Mouse (Mus musculus): Measurements from ENCODE around the gene Trim41. TPM values are rescaled to one million over a fixed set of nuclear protein-coding genes. Genes with fewer than 3 reads are reported as not detected.
"Not testable (repeated sequence)": the region's sequence is repeated elsewhere in the genome, so short reads cannot be mapped to it uniquely, and the experiment has no call there.

Gene Trim41
- polyA plus RNA-seq, 1 experiment from 2014 or later, result 4.5 TPM

DNA sequence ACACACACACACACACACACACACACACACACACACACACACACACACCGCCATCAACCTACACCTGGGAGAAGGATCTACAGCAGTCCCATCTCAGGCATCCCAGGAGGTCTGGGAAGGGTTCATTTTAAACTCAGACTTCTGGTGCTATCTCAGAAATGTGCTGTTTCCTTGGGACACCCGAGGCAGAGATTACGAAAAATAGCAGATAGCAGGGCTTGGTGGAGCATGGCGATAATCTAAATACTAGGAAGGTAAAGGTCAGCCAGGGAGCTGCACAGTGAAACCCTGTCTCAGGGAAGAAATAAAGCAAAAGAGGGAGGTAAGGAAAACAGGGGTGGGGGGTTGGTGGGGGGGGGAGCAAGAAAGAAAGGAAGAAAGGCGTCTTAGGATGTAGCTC is 19.9 kb downstream of the Trim41 start:
- H3K9ac ChIP-seq (ENCODE audit: low read length), result no peak overlapping the region
- no peak overlapping the region for H3K27ac ChIP-seq (ENCODE audit: low read depth, low read length)
- WGBS, result 88% methylated on average over 5 of the region's 5 CpGs
- no peak overlapping the region for H3K4me2 ChIP-seq (ENCODE audit: low read depth, low read length, severe bottlenecking)
- no peaks in the 10 kb centered on the region for H3K9me3 ChIP-seq (ENCODE audit: control insufficient read depth, low read length)
- ATAC-seq (replicated peaks; ENCODE audit: low FRiP score) (no peak), DNase-seq (ENCODE audit: low spot score) (no peak)
- no peak overlapping the region for H3K4me3 ChIP-seq (ENCODE audit: low read depth, low read length)
- H3K36me3 ChIP-seq (ENCODE audit: control insufficient read depth, insufficient read depth, low read length), result peaks cover 7% of the 10 kb centered on the region; the same call in 1 of the 2 replicates
- peaks cover 7% of the 10 kb centered on the region for H3K4me1 ChIP-seq (replicated peaks; ENCODE audit: control insufficient read depth, insufficient read depth, low read length)
- H3K27me3 ChIP-seq (ENCODE audit: control insufficient read depth, insufficient read depth, low read length), result no peaks in the 10 kb centered on the region

GRCm38 (mm10) chr11:48796290-48796689 is 20.9 kb downstream of the Trim41 start:
- 81% methylated on average over 4 of the region's 4 CpGs for WGBS
- Histone ChIP-seq H3K27ac (ENCODE audit: low read depth, low read length) (no peak overlapping the region), H3K4me2 (ENCODE audit: low read depth, low read length, severe bottlenecking) (no peak overlapping the region), H3K27me3 (ENCODE audit: control insufficient read depth, insufficient read depth, low read length) (no peaks in the 10 kb centered on the region), H3K9me3 (ENCODE audit: control insufficient read depth, low read length) (no peaks in the 10 kb centered on the region), H3K9ac (ENCODE audit: low read length) (no peak overlapping the region), H3K4me1 (replicated peaks; ENCODE audit: control insufficient read depth, insufficient read depth, low read length) (no peaks in the 10 kb centered on the region; the same call in 1 of the 2 replicates), H3K4me3 (ENCODE audit: low read depth, low read length) (no peak overlapping the region), H3K36me3 (ENCODE audit: control insufficient read depth, insufficient read depth, low read length) (no peaks in the 10 kb centered on the region; the same call in 1 of the 2 replicates)
- DNase-seq (ENCODE audit: low spot score), result no peak
- ATAC-seq (replicated peaks; ENCODE audit: low FRiP score), result no peak

GRCm38 (mm10) chr11:48795221-48795620 is 21.9 kb downstream of the Trim41 start:
- 92% methylated on average over 7 of the region's 7 CpGs for WGBS
- Histone ChIP-seq H3K4me2 (ENCODE audit: low read depth, low read length, severe bottlenecking) (no peak overlapping the region), H3K27ac (ENCODE audit: low read depth, low read length) (no peak overlapping the region)

GRCm38 (mm10) chr11:48793184-48793583 is 24.0 kb downstream of the Trim41 start:
- Histone ChIP-seq H3K27me3 (ENCODE audit: control insufficient read depth, insufficient read depth, low read length) (no peaks in the 10 kb centered on the region), H3K27ac (ENCODE audit: low read depth, low read length) (no peak overlapping the region), H3K9me3 (ENCODE audit: control insufficient read depth, low read length) (no peaks in the 10 kb centered on the region), H3K4me3 (ENCODE audit: low read depth, low read length) (no peak overlapping the region), H3K4me1 (replicated peaks; ENCODE audit: control insufficient read depth, insufficient read depth, low read length) (no peaks in the 10 kb centered on the region), H3K4me2 (ENCODE audit: low read depth, low read length, severe bottlenecking) (no peak overlapping the region), H3K36me3 (ENCODE audit: control insufficient read depth, insufficient read depth, low read length) (no peaks in the 10 kb centered on the region), H3K9ac (ENCODE audit: low read length) (no peak overlapping the region)
- DNase-seq (ENCODE audit: low spot score), result no peak
- WGBS, result 99% methylated on average over 3 of the region's 3 CpGs
- no peak for ATAC-seq (replicated peaks; ENCODE audit: low FRiP score)

More at GRCm38 (mm10) chr11:48795221-48795620, 21.9 kb downstream of the Trim41 start:
- Histone ChIP-seq H3K27me3 (ENCODE audit: control insufficient read depth, insufficient read depth, low read length) (no peaks in the 10 kb centered on the region), H3K9ac (ENCODE audit: low read length) (no peak overlapping the region), H3K9me3 (ENCODE audit: control insufficient read depth, low read length) (no peaks in the 10 kb centered on the region), H3K4me1 (replicated peaks; ENCODE audit: control insufficient read depth, insufficient read depth, low read length) (no peaks in the 10 kb centered on the region), H3K36me3 (ENCODE audit: control insufficient read depth, insufficient read depth, low read length) (no peaks in the 10 kb centered on the region), H3K4me3 (ENCODE audit: low read depth, low read length) (no peak overlapping the region)
- DNase-seq (ENCODE audit: low spot score) (no peak), ATAC-seq (replicated peaks; ENCODE audit: low FRiP score) (no peak)

- ATAC-seq (replicated peaks; ENCODE audit: low FRiP score); H3K27me3 ChIP-seq (ENCODE audit: control insufficient read depth, insufficient read depth, low read length); DNase-seq (ENCODE audit: low spot score); H3K27ac ChIP-seq (ENCODE audit: low read depth, low read length); H3K4me2 ChIP-seq (ENCODE audit: low read depth, low read length, severe bottlenecking); H3K9ac ChIP-seq (ENCODE audit: low read length); H3K9me3 ChIP-seq (ENCODE audit: control insufficient read depth, low read length); H3K4me3 ChIP-seq (ENCODE audit: low read depth, low read length); H3K36me3 ChIP-seq (ENCODE audit: control insufficient read depth, insufficient read depth, low read length); H3K4me1 ChIP-seq (replicated peaks; ENCODE audit: control insufficient read depth, insufficient read depth, low read length): not testable (repeated sequence)
- 91% methylated on average over 9 of the region's 9 CpGs for WGBS
These were observed 25.3 kb downstream of the Trim41 start for GRCm38 (mm10) chr11:48791894-48792293.

DNA sequence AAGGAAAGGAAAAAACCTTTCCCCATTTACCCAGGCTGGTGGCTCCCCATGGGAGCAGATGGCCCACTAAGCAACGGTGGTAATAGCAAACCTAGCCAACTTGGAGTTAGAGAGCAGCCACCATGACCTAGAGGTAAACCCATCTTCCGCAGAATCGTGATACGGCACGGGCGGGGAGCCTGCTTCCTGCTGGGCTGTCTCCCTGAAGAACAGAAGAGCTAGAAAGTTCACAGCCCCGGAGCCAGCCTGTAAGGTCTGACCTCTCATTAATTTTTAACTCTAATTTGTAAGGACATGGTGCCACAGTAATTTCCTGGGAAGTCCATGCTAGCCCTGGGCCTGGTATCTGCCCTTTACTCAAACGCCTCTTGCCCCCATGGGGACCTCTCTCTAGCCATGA is 26.2 kb downstream of the Trim41 start:
- 72% methylated on average over 8 of the region's 8 CpGs for WGBS
- no peak for ATAC-seq (replicated peaks; ENCODE audit: low FRiP score)

DNA sequence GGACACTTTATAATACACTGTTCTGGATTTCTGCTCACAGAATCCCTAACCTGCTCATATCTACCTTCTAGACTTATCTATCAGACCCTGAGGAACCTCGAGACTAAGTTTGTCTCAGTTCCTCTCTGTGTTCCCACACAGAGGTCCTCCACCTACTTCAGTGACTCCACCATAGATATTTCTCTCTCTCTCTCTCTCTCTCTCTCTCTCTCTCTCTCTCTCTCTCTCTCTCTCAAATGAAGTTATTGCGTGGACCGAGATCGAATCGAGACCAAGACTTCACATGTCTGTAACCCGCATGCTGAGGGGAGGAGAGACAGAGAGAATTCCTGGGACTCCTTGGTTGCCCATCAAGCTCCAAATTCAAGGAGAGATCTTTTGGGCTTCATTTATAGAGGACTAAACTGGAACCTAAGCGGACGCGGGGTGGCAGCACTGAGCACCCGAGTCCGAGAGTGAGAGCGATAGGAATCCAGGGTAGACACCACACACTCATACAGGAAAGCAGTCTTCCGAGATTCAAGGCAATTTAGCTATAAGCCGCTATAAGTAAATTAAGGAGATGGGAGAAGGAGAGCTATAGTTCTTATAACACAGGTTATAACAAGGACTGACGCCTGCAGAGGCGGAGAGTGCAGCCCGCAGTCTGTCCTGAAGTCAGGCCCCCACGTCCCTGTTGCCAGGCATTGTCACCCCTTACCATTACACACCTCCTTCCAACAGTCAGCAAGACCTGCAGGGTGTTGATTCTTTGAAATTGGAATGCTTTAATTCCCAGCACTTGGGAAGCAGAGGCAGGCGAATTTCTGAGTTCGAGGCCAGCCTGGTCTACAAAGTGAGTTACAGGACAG is 27.0 kb downstream of the Trim41 start:
- H3K9ac ChIP-seq (ENCODE audit: low read length), result no peak overlapping the region
- peak overlapping the region; percentile 46; the same call in 1 of the 2 replicates for H3K4me2 ChIP-seq (ENCODE audit: low read depth, low read length, severe bottlenecking)
- ATAC-seq (replicated peaks; ENCODE audit: low FRiP score) (peak; percentile 71), DNase-seq (ENCODE audit: low spot score) (peak; percentile 86)
- peak overlapping the region; percentile 10; the same call in 1 of the 2 replicates for H3K4me3 ChIP-seq (ENCODE audit: low read depth, low read length)
- H3K36me3 ChIP-seq (ENCODE audit: control insufficient read depth, insufficient read depth, low read length), result no peaks in the 10 kb centered on the region
- H3K4me1 ChIP-seq (replicated peaks; ENCODE audit: control insufficient read depth, insufficient read depth, low read length), result no peaks in the 10 kb centered on the region
- no peaks in the 10 kb centered on the region for H3K27me3 ChIP-seq (ENCODE audit: control insufficient read depth, insufficient read depth, low read length)
- H3K27ac ChIP-seq (ENCODE audit: low read depth, low read length), result no peak overlapping the region
- no peaks in the 10 kb centered on the region for H3K9me3 ChIP-seq (ENCODE audit: control insufficient read depth, low read length)
- 16% methylated on average over 20 of the region's 20 CpGs for WGBS

More for the DNA sequence above, 26.2 kb downstream of the Trim41 start:
- no peaks in the 10 kb centered on the region for H3K36me3 ChIP-seq (ENCODE audit: control insufficient read depth, insufficient read depth, low read length)
- no peaks in the 10 kb centered on the region for H3K9me3 ChIP-seq (ENCODE audit: control insufficient read depth, low read length)
- H3K27ac ChIP-seq (ENCODE audit: low read depth, low read length), result no peak overlapping the region
- no peak overlapping the region for H3K4me3 ChIP-seq (ENCODE audit: low read depth, low read length)
- H3K4me1 ChIP-seq (replicated peaks; ENCODE audit: control insufficient read depth, insufficient read depth, low read length), result no peaks in the 10 kb centered on the region
- H3K9ac ChIP-seq (ENCODE audit: low read length), result no peak overlapping the region
- no peaks in the 10 kb centered on the region for H3K27me3 ChIP-seq (ENCODE audit: control insufficient read depth, insufficient read depth, low read length)
- DNase-seq (ENCODE audit: low spot score), result no peak
- no peak overlapping the region for H3K4me2 ChIP-seq (ENCODE audit: low read depth, low read length, severe bottlenecking)

DNA sequence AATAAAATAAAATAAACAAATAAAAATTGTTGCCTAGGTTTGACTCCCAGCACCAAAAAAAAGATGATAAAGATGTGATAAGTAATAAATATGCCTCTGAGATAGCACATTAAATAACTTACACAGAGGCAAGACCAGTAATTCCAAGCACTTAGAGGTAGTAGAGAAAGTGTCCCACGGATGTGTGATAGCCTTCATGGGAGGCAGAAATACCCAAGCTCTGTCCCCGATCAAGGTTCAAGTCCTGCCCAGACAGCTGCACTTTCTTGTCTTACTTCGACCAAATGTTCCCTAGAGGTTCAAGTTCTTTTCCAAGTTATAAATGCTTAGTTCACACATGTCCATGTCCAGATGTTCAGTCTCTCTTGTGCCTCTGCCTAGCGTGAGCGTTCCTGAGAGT is 27.9 kb downstream of the Trim41 start:
- Histone ChIP-seq H3K27ac (ENCODE audit: low read depth, low read length) (no peak overlapping the region), H3K27me3 (ENCODE audit: control insufficient read depth, insufficient read depth, low read length) (no peaks in the 10 kb centered on the region), H3K9me3 (ENCODE audit: control insufficient read depth, low read length) (no peaks in the 10 kb centered on the region), H3K9ac (ENCODE audit: low read length) (no peak overlapping the region), H3K4me3 (ENCODE audit: low read depth, low read length) (no peak overlapping the region), H3K4me1 (replicated peaks; ENCODE audit: control insufficient read depth, insufficient read depth, low read length) (no peaks in the 10 kb centered on the region), H3K36me3 (ENCODE audit: control insufficient read depth, insufficient read depth, low read length) (no peaks in the 10 kb centered on the region), H3K4me2 (ENCODE audit: low read depth, low read length, severe bottlenecking) (no peak overlapping the region)
- no peak for ATAC-seq (replicated peaks; ENCODE audit: low FRiP score)
- WGBS, result 91% methylated on average over 5 of the region's 5 CpGs
- no peak for DNase-seq (ENCODE audit: low spot score)
